Mouse (Mus musculus) liver, adult 2 months (tissue): ENCODE results near the gene Nek8.

ENCODE experiments used
- CTCF ChIP-seq: fragments of 200-500 bp; IDR thresholded peaks from 2 replicates; pipeline ENCODE4 v1.5.1; 2011; ENCODE audit warnings: low read depth, low read length, control low read depth
- POLR2A ChIP-seq: fragments of 200-500 bp; IDR thresholded peaks from 2 replicates; pipeline ENCODE4 v1.6.1; 2011; ENCODE audit warnings: low read length, control low read depth; ENCODE audit not compliant: insufficient read depth; ENCODE audit errors: extremely low read depth

DNA sequence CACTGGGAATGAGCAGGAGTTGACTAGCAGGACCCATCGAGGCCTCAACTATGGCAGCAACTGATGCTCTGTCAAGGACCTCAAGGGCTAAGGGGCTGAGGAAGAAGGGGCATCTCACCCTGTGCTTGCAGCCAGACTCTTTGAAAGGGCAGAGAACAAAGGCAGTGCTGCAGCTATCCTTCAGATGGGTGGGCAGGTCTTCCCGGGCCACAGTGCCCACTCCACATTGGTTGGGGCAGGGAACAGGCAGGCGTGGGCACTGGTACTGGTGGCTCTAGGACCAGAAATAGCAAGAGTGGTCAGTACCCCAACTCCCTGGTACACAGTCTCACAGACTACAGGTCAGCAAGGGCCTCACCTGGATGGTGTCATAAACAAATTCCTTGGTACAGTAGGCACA, 15.8 kb downstream of the Nek8 start:
- TF ChIP-seq CTCF (no peak), POLR2A (no peak)
